Mouse (Mus musculus) megakaryocyte progenitor cell, adult 5-6 weeks (primary cell): Measurements from ENCODE around the gene Phc1. TPM values are rescaled to one million over a fixed set of nuclear protein-coding genes. Genes with fewer than 3 reads are reported as not detected.
"Not testable (repeated sequence)": the region's sequence is repeated elsewhere in the genome, so short reads cannot be mapped to it uniquely, and the experiment has no call there.

Experiments
- ATAC-seq: replicated peaks from 2 replicates; pipeline ENCODE4 v1.8.0; 2016; ENCODE audit warnings: mild to moderate bottlenecking, moderate TSS enrichment, inconsistent platforms; ENCODE audit not compliant: poor library complexity
- total RNA-seq, 2 experiments: library from RNA; stranded (forward) in 1 of 2; stranded (reverse) in 1 of 2; fragments of 157-497, 149-512 nt in 1 of 2; fragments of 200-1000 nt in 1 of 2; gene quantifications; 2 replicates each; pipeline versions ENCODE4 v1.2.3 to v1.2.4; 2015 to 2017

Gene Phc1
- total RNA-seq (2015) = 7.6 and 9.4 TPM in 2 replicates
- 4.1 and 9.6 TPM in 2 replicates for total RNA-seq (2017)

- ATAC-seq = peak; percentile 43
Measured at GRCm38 (mm10) chr6:122340349-122341000, at the start of gene Phc1. Phc1 (minus strand) TSS chr6:122340561.

- ATAC-seq = not testable (repeated sequence)
Measured at GRCm38 (mm10) chr6:122389986-122390385, 49.6 kb upstream of the Phc1 start.

GRCm38 (mm10) chr6:122387177-122388028 is 47.0 kb upstream of the Phc1 start:
- ATAC-seq = not testable (repeated sequence)

GRCm38 (mm10) chr6:122385724-122386123 is 45.4 kb upstream of the Phc1 start:
- no peak for ATAC-seq

GRCm38 (mm10) chr6:122384886-122385285 is 44.5 kb upstream of the Phc1 start:
- no peak for ATAC-seq

- peak; percentile 30; the same call in 1 of the 2 replicates for ATAC-seq
Measured at GRCm38 (mm10) chr6:122383211-122383610, 42.9 kb upstream of the Phc1 start.

- no peak for ATAC-seq
Measured at GRCm38 (mm10) chr6:122382046-122382445, 41.7 kb upstream of the Phc1 start.

- peak; percentile 84 for ATAC-seq
Measured at GRCm38 (mm10) chr6:122368245-122368644, 27.9 kb upstream of the Phc1 start.

- no peak for ATAC-seq
Measured at GRCm38 (mm10) chr6:122366976-122367375, 26.6 kb upstream of the Phc1 start.

- no peak for ATAC-seq
Measured at GRCm38 (mm10) chr6:122366287-122366686, 25.9 kb upstream of the Phc1 start.

GRCm38 (mm10) chr6:122365706-122366105 is 25.3 kb upstream of the Phc1 start:
- ATAC-seq = no peak

- ATAC-seq = no peak
Measured at GRCm38 (mm10) chr6:122357089-122357488, 16.7 kb upstream of the Phc1 start.

- peak; percentile 48; the same call in 1 of the 2 replicates for ATAC-seq
Measured at GRCm38 (mm10) chr6:122355909-122356308, 15.5 kb upstream of the Phc1 start.

GRCm38 (mm10) chr6:122347326-122347725 is 7.0 kb upstream of the Phc1 start:
- not testable (repeated sequence) for ATAC-seq

- ATAC-seq = no peak
Measured at GRCm38 (mm10) chr6:122346399-122346798, 6.0 kb upstream of the Phc1 start.

- no peak for ATAC-seq
Measured at GRCm38 (mm10) chr6:122345731-122346130, 5.4 kb upstream of the Phc1 start.

- ATAC-seq = no peak
Measured at GRCm38 (mm10) chr6:122344386-122345116, 4.2 kb upstream of the Phc1 start.

- ATAC-seq = peak; percentile 54
Measured at GRCm38 (mm10) chr6:122343719-122344118, 3.4 kb upstream of the Phc1 start.

- no peak for ATAC-seq
Measured at GRCm38 (mm10) chr6:122342125-122342524, 1.8 kb upstream of the Phc1 start.

- ATAC-seq = no peak
Measured at GRCm38 (mm10) chr6:122341038-122341810, 863 bp upstream of the Phc1 start.
